In genomic region chr8:126615765-126616164, GRCm38 (mm10) we compare ENCODE assay signal across 8 mouse cellular contexts. TPM values are rescaled to one million over a fixed set of nuclear protein-coding genes. Genes with fewer than 3 reads are reported as not detected.
A peak's percentile ranks its signal among the peaks of the same experiment; 100 is the strongest.
DNase-seq lines count a peak whose midpoint lies in the region.

No protein-coding gene starts in this region.

- no peaks in the 10 kb centered on the region for H3K36me3 ChIP-seq in heart, embryonic 10.5 days

- H3K9me3 ChIP-seq in heart, embryonic 10.5 days, result no peaks in the 10 kb centered on the region

- H3K4me1 ChIP-seq in heart, embryonic 10.5 days, result peaks cover 34% of the 10 kb centered on the region

- H3K27ac ChIP-seq in heart, embryonic 10.5 days, result peak overlapping the region; percentile 60

- DNase-seq in left cerebral cortex, postnatal 36 days (ENCODE audit: low spot score in 2 of 2), result peak; percentile 40 to 44
- DNase-seq in left cerebral cortex, postnatal 14 days (ENCODE audit: low spot score in 2 of 2), result no peak
- peak; percentile 87 for DNase-seq in adrenal gland, adult 2 months
- peak; percentile 78 for DNase-seq in heart, embryonic 10.5 days (ENCODE audit: low spot score)
- peak; percentile 69 to 88 for DNase-seq in kidney, postnatal 25 days
- peak; percentile 78 to 85 for DNase-seq in lung, postnatal 4 days
- DNase-seq in neural tube, embryonic 10.5 days (ENCODE audit: extremely low spot score, low spot score), result no peak
- DNase-seq in layer of hippocampus, postnatal 10 days (ENCODE audit: low spot score in 2 of 2), result no peak

- H3K27me3 ChIP-seq in heart, embryonic 10.5 days (ENCODE audit: insufficient read depth, poor library complexity, severe bottlenecking), result no peaks in the 10 kb centered on the region

- 37% methylated on average over 9 of the region's 9 CpGs for WGBS in heart, embryonic 10.5 days

- intact Hi-C loops in left cerebral cortex, postnatal 36 days (cut with DNase I), result no loop called here
- intact Hi-C loops in left cerebral cortex, postnatal 14 days (cut with DNase I), result no loop called here

- H3K4me3 ChIP-seq in heart, embryonic 10.5 days, result 0 out of 2 replicates have a peak overlapping the region, but pooled peaks have one; percentile 13

RNA-seq across cellular contexts. Expression of gene Irf2bp2, which starts 22.0 kb away (rescaled TPM):
- 10 to 100 TPM; 54.3 to 63.3 TPM for total RNA-seq in left cerebral cortex, postnatal 36 days (2021)
- 10 to 100 TPM; 56.9 to 62.5 TPM for total RNA-seq in left cerebral cortex, postnatal 14 days (2021)
- total RNA-seq in adrenal gland, adult 2 months (2021), result 10 to 100 TPM; 89.4 to 92.0 TPM
- polyA plus RNA-seq in adrenal gland, adult 2 months (2012; rRNA removed), result 111 and 120 TPM in 2 replicates
- 4.6 and 6.5 TPM in 2 replicates for polyA plus RNA-seq in heart, embryonic 10.5 days (2016; fragmentation: Nextera tagmentation; extraction: Ambion mirVana)
- 10 to 100 TPM; 57.0 to 63.1 TPM for total RNA-seq in layer of hippocampus, postnatal 10 days (2021)

Comparison
In these comparisons a context has a peak if more than half of its experiments do, and no peak if none do; other contexts are left out.
1. DNase-seq: peak in left cerebral cortex, postnatal 36 days (2 of 2), adrenal gland, adult 2 months (single experiment), heart, embryonic 10.5 days (single experiment), kidney, postnatal 25 days (2 of 2) and lung, postnatal 4 days (2 of 2); none in left cerebral cortex, postnatal 14 days (0 of 2), neural tube, embryonic 10.5 days (single experiment) and layer of hippocampus, postnatal 10 days (0 of 2).